Mouse (Mus musculus): ENCODE data around the gene Plekho2. TPM values are rescaled to one million over a fixed set of nuclear protein-coding genes. Genes with fewer than 3 reads are reported as not detected.

Plekho2 gene
- total and polyA plus RNA-seq, 2 experiments = 1.4 to 5.4 TPM

DNA sequence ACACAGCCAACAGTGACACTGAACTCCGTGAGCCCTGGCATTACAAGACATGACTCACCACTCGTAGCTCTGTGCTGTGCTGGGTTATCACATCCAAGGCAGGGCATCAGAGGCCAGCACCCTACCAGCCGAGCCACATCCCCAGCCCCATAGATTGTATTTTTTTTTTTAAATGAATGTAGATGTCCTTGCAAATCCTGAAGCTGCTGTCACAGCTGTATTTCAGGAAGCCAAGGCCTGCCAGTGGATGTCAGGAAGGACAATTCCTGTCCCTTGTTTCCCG, 33.5 kb downstream of the Plekho2 start:
- peaks cover under 1% of the 10 kb centered on the region; the same call in 1 of the 2 replicates for H3K4me1 ChIP-seq (ENCODE audit: control insufficient read depth, insufficient read depth, low read length)
- peak overlapping the region; percentile 68 for H3K27ac ChIP-seq (replicated peaks; ENCODE audit: insufficient read depth, low read depth, low read length)
- 57% methylated on average over 4 of the region's 4 CpGs for WGBS
- no peak overlapping the region for H3K9ac ChIP-seq (ENCODE audit: low read depth, low read length)
- DNase-seq (ENCODE audit: extremely low read depth, low read depth, low spot score) = no peak
- H3K79me2 ChIP-seq (ENCODE audit: control insufficient read depth, insufficient read depth, low read length) = no peaks in the 10 kb centered on the region
- H3K36me3 ChIP-seq (ENCODE audit: control insufficient read depth, insufficient read depth, low read length) = no peaks in the 10 kb centered on the region
- no peak overlapping the region for H3K4me3 ChIP-seq (ENCODE audit: insufficient read depth, low read depth, low read length)
- no peaks in the 10 kb centered on the region for H3K27me3 ChIP-seq (ENCODE audit: control insufficient read depth, insufficient read depth, low read length)
- TF ChIP-seq POLR2A (IDR thresholded peaks at IDR 0.05; ENCODE audit: extremely low read depth, insufficient read depth, low read length) = no peak
- no peak for TF ChIP-seq CTCF (IDR thresholded peaks at IDR 0.05; ENCODE audit: low read depth, low read length)

GRCm38 (mm10) chr9:65545635-65546412, 34.0 kb downstream of the Plekho2 start:
- Histone ChIP-seq H3K4me1 (ENCODE audit: control insufficient read depth, insufficient read depth, low read length) (no peaks in the 10 kb centered on the region; the same call in 1 of the 2 replicates), H3K36me3 (ENCODE audit: control insufficient read depth, insufficient read depth, low read length) (no peaks in the 10 kb centered on the region), H3K79me2 (ENCODE audit: control insufficient read depth, insufficient read depth, low read length) (no peaks in the 10 kb centered on the region), H3K27ac (replicated peaks; ENCODE audit: insufficient read depth, low read depth, low read length) (peak overlapping the region; percentile 68), H3K9ac (ENCODE audit: low read depth, low read length) (no peak overlapping the region), H3K4me3 (ENCODE audit: insufficient read depth, low read depth, low read length) (no peak overlapping the region), H3K27me3 (ENCODE audit: control insufficient read depth, insufficient read depth, low read length) (no peaks in the 10 kb centered on the region)
- 79% methylated on average over 10 of the region's 10 CpGs for WGBS
- TF ChIP-seq CTCF (IDR thresholded peaks at IDR 0.05; ENCODE audit: low read depth, low read length) = no peak
- TF ChIP-seq POLR2A (IDR thresholded peaks at IDR 0.05; ENCODE audit: extremely low read depth, insufficient read depth, low read length) = no peak
- DNase-seq (ENCODE audit: extremely low read depth, low read depth, low spot score) = peak; percentile 32

- H3K9ac ChIP-seq (ENCODE audit: low read depth, low read length) = peak overlapping the region; percentile 31
Measured at GRCm38 (mm10) chr9:65542111-65542524, 37.7 kb downstream of the Plekho2 start.

GRCm38 (mm10) chr9:65541126-65542068, 38.4 kb downstream of the Plekho2 start:
- TF ChIP-seq POLR2A (IDR thresholded peaks at IDR 0.05; ENCODE audit: extremely low read depth, insufficient read depth, low read length) (no peak), CTCF (IDR thresholded peaks at IDR 0.05; ENCODE audit: low read depth, low read length) (no peak)
- no peaks in the 10 kb centered on the region for H3K4me1 ChIP-seq (ENCODE audit: control insufficient read depth, insufficient read depth, low read length)
- no peaks in the 10 kb centered on the region for H3K27me3 ChIP-seq (ENCODE audit: control insufficient read depth, insufficient read depth, low read length)
- H3K4me3 ChIP-seq (ENCODE audit: insufficient read depth, low read depth, low read length) = no peak overlapping the region
- peak; percentile 47 for DNase-seq (ENCODE audit: extremely low read depth, low read depth, low spot score)
- WGBS = 60% methylated on average over 13 of the region's 13 CpGs
- H3K79me2 ChIP-seq (ENCODE audit: control insufficient read depth, insufficient read depth, low read length) = no peaks in the 10 kb centered on the region
- peak overlapping the region; percentile 94 for H3K27ac ChIP-seq (replicated peaks; ENCODE audit: insufficient read depth, low read depth, low read length)
- H3K9ac ChIP-seq (ENCODE audit: low read depth, low read length) = peak overlapping the region; percentile 31
- H3K36me3 ChIP-seq (ENCODE audit: control insufficient read depth, insufficient read depth, low read length) = no peaks in the 10 kb centered on the region

More at GRCm38 (mm10) chr9:65542111-65542524, 37.7 kb downstream of the Plekho2 start:
- TF ChIP-seq POLR2A (IDR thresholded peaks at IDR 0.05; ENCODE audit: extremely low read depth, insufficient read depth, low read length) (no peak), CTCF (IDR thresholded peaks at IDR 0.05; ENCODE audit: low read depth, low read length) (no peak)
- WGBS = 61% methylated on average over 7 of the region's 7 CpGs
- no peaks in the 10 kb centered on the region for H3K79me2 ChIP-seq (ENCODE audit: control insufficient read depth, insufficient read depth, low read length)
- H3K4me1 ChIP-seq (ENCODE audit: control insufficient read depth, insufficient read depth, low read length) = no peaks in the 10 kb centered on the region
- no peaks in the 10 kb centered on the region for H3K36me3 ChIP-seq (ENCODE audit: control insufficient read depth, insufficient read depth, low read length)
- H3K27ac ChIP-seq (replicated peaks; ENCODE audit: insufficient read depth, low read depth, low read length) = peak overlapping the region; percentile 94
- H3K27me3 ChIP-seq (ENCODE audit: control insufficient read depth, insufficient read depth, low read length) = no peaks in the 10 kb centered on the region
- DNase-seq (ENCODE audit: extremely low read depth, low read depth, low spot score) = peak; percentile 49
- no peak overlapping the region for H3K4me3 ChIP-seq (ENCODE audit: insufficient read depth, low read depth, low read length)

- 78% methylated on average over 9 of the region's 9 CpGs for WGBS
- H3K27me3 ChIP-seq (ENCODE audit: control insufficient read depth, insufficient read depth, low read length) = no peaks in the 10 kb centered on the region
- H3K79me2 ChIP-seq (ENCODE audit: control insufficient read depth, insufficient read depth, low read length) = no peaks in the 10 kb centered on the region
- DNase-seq (ENCODE audit: extremely low read depth, low read depth, low spot score) = no peak
- no peak overlapping the region for H3K4me3 ChIP-seq (ENCODE audit: insufficient read depth, low read depth, low read length)
- H3K4me1 ChIP-seq (ENCODE audit: control insufficient read depth, insufficient read depth, low read length) = no peaks in the 10 kb centered on the region
- no peaks in the 10 kb centered on the region for H3K36me3 ChIP-seq (ENCODE audit: control insufficient read depth, insufficient read depth, low read length)
- TF ChIP-seq POLR2A (IDR thresholded peaks at IDR 0.05; ENCODE audit: extremely low read depth, insufficient read depth, low read length) (no peak), CTCF (IDR thresholded peaks at IDR 0.05; ENCODE audit: low read depth, low read length) (no peak)
- no peak overlapping the region for H3K9ac ChIP-seq (ENCODE audit: low read depth, low read length)
- H3K27ac ChIP-seq (replicated peaks; ENCODE audit: insufficient read depth, low read depth, low read length) = no peak overlapping the region
Measured at GRCm38 (mm10) chr9:65539697-65540096, 40.1 kb downstream of the Plekho2 start.

Measured in liver, adult 2 months (tissue).